Comparison of ENCODE assay signal across 9 mouse cellular contexts in genomic region chr10:96744167-96744777, GRCm38 (mm10).
DNase-seq lines count a peak whose midpoint lies in the region; ATAC-seq and TF ChIP-seq lines count a peak whose summit lies in the region.
"Had no signal": no experiment of that assay in that cellular context is flagged by ENCODE, and none has a peak within 500 bp of the region (broad histone marks: within the 10 kb centered on the region; RNA-seq: fewer than 3 reads in every experiment).

No protein-coding gene starts in this region.

- no peak overlapping the region for H3K9ac ChIP-seq in forebrain, postnatal 0 days
- H3K9ac ChIP-seq in forebrain, embryonic 11.5 days (ENCODE audit: low read length): no peak overlapping the region
- peak overlapping the region; percentile 56; the same call in 1 of the 2 replicates for H3K9ac ChIP-seq in heart, adult 2 months (ENCODE audit: low read depth, low read length)
- H3K9ac ChIP-seq in kidney, postnatal 0 days (ENCODE audit: low read depth, low read length): no peak overlapping the region
- no peak overlapping the region for H3K9ac ChIP-seq in midbrain, postnatal 0 days (replicated peaks; ENCODE audit: low read length, poor library complexity, severe bottlenecking)
- H3K9ac ChIP-seq: liver, embryonic 15.5 days had no signal

- no peak for ATAC-seq in forebrain, postnatal 0 days
- ATAC-seq in forebrain, embryonic 11.5 days (replicated peaks; ENCODE audit: low FRiP score): no peak
- no peak for ATAC-seq in kidney, postnatal 0 days (replicated peaks; ENCODE audit: low FRiP score, low read depth)
- no peak for ATAC-seq in midbrain, postnatal 0 days (ENCODE audit: low FRiP score)

- H3K27ac ChIP-seq in forebrain, postnatal 0 days (ENCODE audit: low read depth, low read length): no peak overlapping the region
- H3K27ac ChIP-seq in forebrain, embryonic 11.5 days (ENCODE audit: low read depth, low read length): no peak overlapping the region
- H3K27ac ChIP-seq in heart, adult 2 months: no peak overlapping the region
- no peak overlapping the region for H3K27ac ChIP-seq in kidney, postnatal 0 days
- H3K27ac ChIP-seq in midbrain, postnatal 0 days (ENCODE audit: low read depth, low read length): no peak overlapping the region
- H3K27ac ChIP-seq: liver, embryonic 15.5 days had no signal

- intact Hi-C loops in heart, adult 2 months (cut with DNase I): no loop called here

- TF ChIP-seq POLR2A in brain, embryonic 14.5 days (IDR thresholded peaks at IDR 0.05; ENCODE audit: borderline replicate concordance, extremely low read depth, insufficient read depth, insufficient read length, poor library complexity, severe bottlenecking): no peak
- no peak for TF ChIP-seq POLR2A in heart, adult 2 months (IDR thresholded peaks at IDR 0.05; ENCODE audit: insufficient read depth, low read depth, low read length)

- no peak overlapping the region for H3K4me3 ChIP-seq in forebrain, postnatal 0 days (ENCODE audit: low read depth, low read length)
- H3K4me3 ChIP-seq in forebrain, embryonic 11.5 days (ENCODE audit: low read depth, low read length): no peak overlapping the region
- H3K4me3 ChIP-seq in heart, adult 2 months: peak overlapping the region; percentile 26; the same call in 1 of the 2 replicates
- H3K4me3 ChIP-seq in kidney, postnatal 0 days (replicated peaks; ENCODE audit: low read depth, low read length): no peak overlapping the region
- H3K4me3 ChIP-seq in midbrain, postnatal 0 days (ENCODE audit: low read depth, low read length): no peak overlapping the region
- H3K4me3 ChIP-seq: liver, embryonic 15.5 days had no signal

- H3K79me2 ChIP-seq in heart, adult 2 months (replicated peaks; ENCODE audit: control insufficient read depth, insufficient read depth, low read length): no peaks in the 10 kb centered on the region

- TF ChIP-seq CTCF in forebrain, postnatal 0 days (IDR thresholded peaks at IDR 0.05; ENCODE audit: low read depth): no peak
- no peak for TF ChIP-seq CTCF in brain, embryonic 14.5 days (IDR thresholded peaks at IDR 0.05; ENCODE audit: borderline replicate concordance, extremely low read depth, insufficient read depth, insufficient read length)
- TF ChIP-seq CTCF in heart, adult 2 months (IDR thresholded peaks at IDR 0.05): no peak
- no peak for TF ChIP-seq CTCF in kidney, postnatal 0 days (IDR thresholded peaks at IDR 0.05; ENCODE audit: low read depth)
- TF ChIP-seq CTCF in midbrain, postnatal 0 days (IDR thresholded peaks at IDR 0.05): no peak

- H3K27me3 ChIP-seq in forebrain, postnatal 0 days (ENCODE audit: insufficient read depth, low read length): no peaks in the 10 kb centered on the region
- H3K27me3 ChIP-seq in forebrain, embryonic 11.5 days (ENCODE audit: control insufficient read depth, insufficient read depth, low read length): no peaks in the 10 kb centered on the region
- no peaks in the 10 kb centered on the region for H3K27me3 ChIP-seq in heart, adult 2 months (ENCODE audit: control insufficient read depth, insufficient read depth, low read length)
- no peaks in the 10 kb centered on the region for H3K27me3 ChIP-seq in kidney, postnatal 0 days (ENCODE audit: insufficient read depth, low read length)
- H3K27me3 ChIP-seq in midbrain, postnatal 0 days (ENCODE audit: insufficient read depth, low read length): no peaks in the 10 kb centered on the region
- H3K27me3 ChIP-seq: liver, embryonic 15.5 days had no signal

- peak; percentile 41 for DNase-seq in forebrain, postnatal 0 days
- DNase-seq in forebrain, embryonic 11.5 days (ENCODE audit: low spot score): no peak
- peak; percentile 81 for DNase-seq in brain, embryonic 14.5 days (ENCODE audit: low read depth)
- DNase-seq in heart, adult 2 months: peak; percentile 68 to 73
- DNase-seq in kidney, postnatal 0 days (ENCODE audit: low spot score): peak; percentile 91
- peak; percentile 28 for DNase-seq in midbrain, postnatal 0 days (ENCODE audit: low spot score)
- no peak for DNase-seq in retina, postnatal 1 day
- no peak for DNase-seq in retina, embryonic 14.5 days (ENCODE audit: low spot score)

- peaks cover 7% of the 10 kb centered on the region; the same call in 1 of the 2 replicates for H3K4me1 ChIP-seq in forebrain, postnatal 0 days (ENCODE audit: insufficient read depth)
- no peaks in the 10 kb centered on the region for H3K4me1 ChIP-seq in forebrain, embryonic 11.5 days (replicated peaks; ENCODE audit: control insufficient read depth, insufficient read depth, low read length)
- H3K4me1 ChIP-seq in heart, adult 2 months (ENCODE audit: control insufficient read depth, insufficient read depth, low read length): peaks cover 2% of the 10 kb centered on the region; the same call in 1 of the 2 replicates
- H3K4me1 ChIP-seq in kidney, postnatal 0 days (replicated peaks; ENCODE audit: insufficient read depth, low read length): peaks cover 6% of the 10 kb centered on the region; the same call in 1 of the 2 replicates
- no peaks in the 10 kb centered on the region for H3K4me1 ChIP-seq in midbrain, postnatal 0 days (ENCODE audit: insufficient read depth, low read length)
- H3K4me1 ChIP-seq: liver, embryonic 15.5 days had no signal

- H3K4me2 ChIP-seq in forebrain, postnatal 0 days (ENCODE audit: low read depth): 0 out of 2 replicates have a peak overlapping the region, but pooled peaks have one; percentile 5
- no peak overlapping the region for H3K4me2 ChIP-seq in forebrain, embryonic 11.5 days (ENCODE audit: low read depth, low read length, severe bottlenecking)
- H3K4me2 ChIP-seq in kidney, postnatal 0 days (ENCODE audit: low read length): peak overlapping the region; percentile 31; the same call in 1 of the 2 replicates
- H3K4me2 ChIP-seq in midbrain, postnatal 0 days (ENCODE audit: low read depth, low read length, poor library complexity, severe bottlenecking): peak overlapping the region; percentile 22; the same call in 1 of the 2 replicates
- H3K4me2 ChIP-seq: liver, embryonic 15.5 days had no signal

- no peaks in the 10 kb centered on the region for H3K9me3 ChIP-seq in forebrain, postnatal 0 days (ENCODE audit: low read length)
- H3K9me3 ChIP-seq in forebrain, embryonic 11.5 days (ENCODE audit: control insufficient read depth, low read length): no peaks in the 10 kb centered on the region
- H3K9me3 ChIP-seq in kidney, postnatal 0 days (replicated peaks; ENCODE audit: low read length): no peaks in the 10 kb centered on the region
- H3K9me3 ChIP-seq in midbrain, postnatal 0 days (ENCODE audit: low read length): no peaks in the 10 kb centered on the region
- H3K9me3 ChIP-seq: liver, embryonic 15.5 days had no signal

- 20% methylated on average over 11 of the region's 11 CpGs for WGBS in forebrain, postnatal 0 days
- WGBS in forebrain, embryonic 11.5 days: 65% methylated on average over 11 of the region's 11 CpGs
- WGBS in heart, adult 2 months: 30% methylated on average over 11 of the region's 11 CpGs
- WGBS in kidney, postnatal 0 days: 15% methylated on average over 11 of the region's 11 CpGs
- WGBS in midbrain, postnatal 0 days: 34% methylated on average over 11 of the region's 11 CpGs

- H3K36me3 ChIP-seq in forebrain, postnatal 0 days (ENCODE audit: insufficient read depth): no peaks in the 10 kb centered on the region
- H3K36me3 ChIP-seq in forebrain, embryonic 11.5 days (ENCODE audit: control insufficient read depth, insufficient read depth, low read length): no peaks in the 10 kb centered on the region
- no peaks in the 10 kb centered on the region for H3K36me3 ChIP-seq in heart, adult 2 months (ENCODE audit: control insufficient read depth, insufficient read depth, low read length)
- H3K36me3 ChIP-seq in kidney, postnatal 0 days (ENCODE audit: insufficient read depth, low read length): no peaks in the 10 kb centered on the region
- H3K36me3 ChIP-seq in midbrain, postnatal 0 days (ENCODE audit: insufficient read depth, low read length): no peaks in the 10 kb centered on the region
- H3K36me3 ChIP-seq: liver, embryonic 15.5 days had no signal

- TF ChIP-seq EP300 in heart, adult 2 months (IDR thresholded peaks at IDR 0.05; ENCODE audit: insufficient read depth, low read depth, low read length): no peak

Comparison
In these comparisons a context has a peak if more than half of its experiments do, and no peak if none do; other contexts are left out.
1. DNase-seq: peak in forebrain, postnatal 0 days (single experiment), brain, embryonic 14.5 days (single experiment), heart, adult 2 months (2 of 2), kidney, postnatal 0 days (single experiment) and midbrain, postnatal 0 days (single experiment); none in forebrain, embryonic 11.5 days (single experiment), retina, postnatal 1 day (single experiment) and retina, embryonic 14.5 days (single experiment).